Mouse (Mus musculus) liver, embryonic 16.5 days (tissue): ENCODE data around the gene Zfp266. TPM values are rescaled to one million over a fixed set of nuclear protein-coding genes. Genes with fewer than 3 reads are reported as not detected.

Experiments
- ATAC-seq: fragments of 200-750 bp; cut with Nextera tagmentation; 2 replicates; pipeline ENCODE4 v1.8.0; 2017; ENCODE audit warnings: low read depth, mild to moderate bottlenecking, moderate number of reproducible peaks, moderate library complexity
- H3K27ac ChIP-seq: fragments of 300-500 bp; sonication (generic); 2 replicates; pipeline ENCODE4 v1.5.1; 2014; ENCODE audit warnings: mild to moderate bottlenecking, low read length
- H3K27me3 ChIP-seq: fragments of 300-500 bp; sonication (generic); 2 replicates; pipeline ENCODE4 v1.6.1; 2014; ENCODE audit warnings: low read depth, low read length, mixed read lengths; ENCODE audit not compliant: control insufficient read depth, insufficient read depth
- H3K36me3 ChIP-seq: fragments of 300-500 bp; sonication (generic); 2 replicates; pipeline ENCODE4 v1.6.1; 2014; ENCODE audit warnings: mild to moderate bottlenecking; ENCODE audit not compliant: control insufficient read depth, insufficient read depth
- H3K4me1 ChIP-seq: fragments of 300-500 bp; sonication (generic); 2 replicates; pipeline ENCODE4 v1.6.1; 2014; ENCODE audit warnings: low read depth, low read length, mixed read lengths; ENCODE audit not compliant: control insufficient read depth
- H3K4me2 ChIP-seq: fragments of 300-500 bp; sonication (generic); 2 replicates; pipeline ENCODE4 v1.6.1; 2014; ENCODE audit warnings: low read depth, low read length, mixed read lengths
- H3K4me3 ChIP-seq: fragments of 300-500 bp; sonication (generic); 2 replicates; pipeline ENCODE4 v1.5.1; 2014; ENCODE audit warnings: low read depth, mild to moderate bottlenecking, low read length
- H3K9ac ChIP-seq: fragments of 300-500 bp; sonication (generic); 2 replicates; pipeline ENCODE4 v1.6.1; 2014; ENCODE audit warnings: low read depth, low read length
- H3K9me3 ChIP-seq: fragments of 300-500 bp; sonication (generic); replicated peaks from 2 replicates; pipeline ENCODE4 v1.6.1; 2016; ENCODE audit warnings: low read length; ENCODE audit not compliant: control insufficient read depth
- WGBS: fragments of 180-500 bp; shearing (Covaris S2); extraction: QIAGEN DNeasy Blood & Tissue Kit; methylation state at CpG from one replicate; pipeline ENCODE4 v1.1.7; 2014; ENCODE audit not compliant: insufficient replicate concordance; 5-methylcytosine and 5-hydroxymethylcytosine counted together
- polyA plus RNA-seq: library from polyadenylated mRNA; unstranded; fragments of >200 nt; fragmentation: Nextera tagmentation; extraction: Ambion mirVana; gene quantifications from 2 replicates; pipeline ENCODE4 v1.2.1, GENCODE M21; 2015

Gene Zfp266
- polyA plus RNA-seq, 1 experiment from 2014 or later = 12.0 TPM

DNA sequence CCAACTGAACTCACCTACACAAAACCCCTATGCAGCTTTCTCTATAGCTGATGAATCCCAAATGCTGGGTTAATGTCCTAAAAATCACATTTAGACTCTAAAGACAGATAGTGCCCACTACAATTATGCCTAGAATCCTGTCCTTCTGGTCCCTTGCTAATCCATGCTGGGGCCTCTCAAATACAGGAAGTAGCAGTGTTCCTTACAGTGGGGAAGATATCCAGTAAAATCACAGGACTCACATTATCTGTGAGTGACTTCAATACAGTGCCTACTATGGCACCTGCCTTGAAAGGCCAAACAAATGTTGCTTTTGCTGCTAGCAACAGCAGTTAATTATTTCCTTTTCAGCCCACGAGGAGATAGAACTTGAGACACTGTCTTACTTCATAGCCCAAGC is 10.9 kb downstream of the Zfp266 start:
- peaks cover 20% of the 10 kb centered on the region for H3K4me1 ChIP-seq
- peaks cover 2% of the 10 kb centered on the region for H3K36me3 ChIP-seq
- WGBS = 45% methylated on average over 1 of the region's 1 CpGs
- H3K27ac ChIP-seq = no peak overlapping the region
- no peaks in the 10 kb centered on the region for H3K9me3 ChIP-seq
- H3K4me2 ChIP-seq = no peak overlapping the region
- H3K27me3 ChIP-seq = no peaks in the 10 kb centered on the region
- H3K4me3 ChIP-seq = no peak overlapping the region
- ATAC-seq = no peak
- H3K9ac ChIP-seq = no peak overlapping the region

DNA sequence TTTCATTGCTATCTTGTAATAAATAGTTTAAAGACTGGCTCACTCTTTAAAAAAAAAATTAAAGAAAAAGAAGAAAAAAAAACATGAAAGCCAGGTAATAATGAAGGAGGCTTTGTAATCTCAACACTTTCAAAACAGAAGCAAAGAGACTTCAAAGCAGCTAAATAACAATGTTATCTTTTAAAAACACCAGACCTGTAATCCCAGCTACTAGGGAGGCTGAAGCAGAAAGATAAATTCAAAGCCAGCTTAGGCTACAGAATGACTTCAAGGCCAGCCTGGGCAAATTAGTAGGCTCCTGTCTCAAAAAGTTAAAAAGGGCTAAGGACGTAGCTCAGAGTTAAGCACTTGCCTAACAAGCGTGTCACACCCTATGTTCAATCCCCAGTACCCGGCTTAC is 11.5 kb downstream of the Zfp266 start:
- H3K27ac ChIP-seq = no peak overlapping the region
- 0 out of 2 replicates have a peak, but pooled peaks have one; percentile 13 for ATAC-seq
- peaks cover 7% of the 10 kb centered on the region for H3K36me3 ChIP-seq
- whole genome bisulfite sequencing = 39% methylated on average over 3 of the region's 3 CpGs
- no peaks in the 10 kb centered on the region for H3K9me3 ChIP-seq
- no peak overlapping the region for H3K9ac ChIP-seq
- peaks cover 20% of the 10 kb centered on the region for H3K4me1 ChIP-seq
- H3K4me2 ChIP-seq = no peak overlapping the region
- H3K27me3 ChIP-seq = no peaks in the 10 kb centered on the region
- no peak overlapping the region for H3K4me3 ChIP-seq

- H3K27ac ChIP-seq = no peak overlapping the region
- H3K27me3 ChIP-seq = no peaks in the 10 kb centered on the region
- 75% methylated on average over 5 of the region's 5 CpGs for WGBS
- peaks cover 1% of the 10 kb centered on the region for H3K4me1 ChIP-seq
- H3K9me3 ChIP-seq = no peaks in the 10 kb centered on the region
- ATAC-seq = no peak
- peaks cover 32% of the 10 kb centered on the region for H3K36me3 ChIP-seq
- H3K4me2 ChIP-seq = no peak overlapping the region
- no peak overlapping the region for H3K9ac ChIP-seq
- no peak overlapping the region for H3K4me3 ChIP-seq
These were observed 16.4 kb downstream of the Zfp266 start for GRCm38 (mm10) chr9:20504801-20505200.

- Histone ChIP-seq H3K9ac (peak overlapping the region; percentile 87), H3K4me2 (peak overlapping the region; percentile 83), H3K4me1 (peaks cover 7% of the 10 kb centered on the region), H3K27ac (peak overlapping the region; percentile 99), H3K4me3 (peak overlapping the region; percentile 85), H3K27me3 (no peaks in the 10 kb centered on the region), H3K9me3 (no peaks in the 10 kb centered on the region), H3K36me3 (peaks cover 7% of the 10 kb centered on the region)
- WGBS = 3% methylated on average over 9 of the region's 9 CpGs
- no peak for ATAC-seq
These were observed 27.9 kb downstream of the Zfp266 start for GRCm38 (mm10) chr9:20493281-20493680.

DNA sequence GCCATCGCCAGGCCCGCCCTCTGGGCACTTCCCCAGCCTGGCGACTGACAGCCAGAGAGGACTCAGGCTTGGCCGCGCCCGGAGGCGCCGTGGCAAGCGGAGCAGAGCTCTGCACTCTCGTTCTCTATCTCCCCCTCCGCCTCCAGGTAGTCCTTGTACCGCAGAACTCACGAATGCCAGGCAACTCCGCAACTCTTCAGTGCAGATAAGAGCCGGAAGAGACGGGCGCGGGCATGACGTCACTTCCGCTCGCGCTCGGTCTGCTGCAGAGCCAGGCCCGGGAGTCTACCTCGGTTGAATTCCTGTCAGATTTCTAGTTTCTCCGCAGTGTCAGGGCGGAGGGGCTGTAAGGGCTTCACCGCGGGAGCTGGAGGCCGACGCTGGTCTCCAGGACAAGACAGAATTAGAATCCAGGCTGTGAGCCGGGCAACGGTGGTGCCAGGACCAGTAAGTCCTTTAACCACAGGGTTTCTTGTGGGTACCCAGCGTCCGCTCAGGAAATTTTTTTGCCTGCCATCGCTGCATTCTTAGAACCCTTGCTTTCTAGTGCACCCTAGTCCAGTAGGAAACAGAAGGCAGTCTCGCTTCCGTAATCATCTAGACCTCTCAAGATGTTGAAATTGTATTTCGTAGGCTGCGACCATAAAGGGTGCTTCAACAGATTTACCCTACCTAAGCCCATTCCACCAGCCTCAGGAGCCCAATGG is 28.5 kb downstream of the Zfp266 start, which contains the start of gene Zfp426:
Gene Zfp426, minus strand, starts transcription at position 220 of the 707 bp plus-strand sequence.
- under 1% methylated on average over 40 of the region's 40 CpGs for WGBS
- H3K9ac ChIP-seq = peak within 1 kb of the TSS; percentile 87
- peaks cover 1% of the 10 kb centered on the region for H3K36me3 ChIP-seq
- H3K9me3 ChIP-seq = no peaks in the 10 kb centered on the region
- H3K27ac ChIP-seq = peak within 1 kb of the TSS; percentile 99
- H3K27me3 ChIP-seq = no peaks in the 10 kb centered on the region
- peak; percentile 97 for ATAC-seq
- peaks cover 7% of the 10 kb centered on the region for H3K4me1 ChIP-seq
- peak within 1 kb of the TSS; percentile 83 for H3K4me2 ChIP-seq
- H3K4me3 ChIP-seq = peak within 1 kb of the TSS; percentile 85

DNA sequence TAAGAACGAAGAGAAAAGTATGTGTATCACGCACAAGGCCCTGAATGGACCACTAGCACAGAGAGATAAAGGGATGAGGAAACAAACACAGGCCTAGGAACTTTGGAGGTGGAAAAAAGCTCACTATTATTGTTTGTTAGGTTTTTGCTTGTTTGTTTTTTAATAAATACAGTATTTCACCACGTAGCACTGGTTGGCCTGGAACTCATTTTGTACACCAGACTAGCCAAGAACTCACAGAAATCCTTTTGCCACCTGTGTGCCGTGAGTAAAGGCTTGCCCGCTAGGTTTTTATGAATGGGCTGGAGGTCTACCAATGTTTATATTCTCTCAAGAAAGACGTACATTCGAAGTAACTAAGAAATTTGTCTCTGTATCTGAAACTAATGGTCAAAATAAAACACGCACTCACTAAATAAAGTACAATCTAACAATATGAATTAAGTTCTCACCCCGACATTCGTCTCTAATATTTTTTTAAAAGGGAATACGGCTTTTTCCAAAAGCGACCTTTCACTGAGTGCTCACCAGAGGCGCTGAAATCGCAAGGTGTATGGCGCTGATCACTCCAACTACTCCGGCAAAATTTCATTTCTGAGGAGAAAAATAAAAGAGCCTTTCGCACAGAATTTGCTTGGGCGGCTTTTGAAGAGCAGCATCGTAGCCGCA is 29.2 kb downstream of the Zfp266 start:
- Histone ChIP-seq H3K9ac (peak overlapping the region; percentile 87), H3K36me3 (no peaks in the 10 kb centered on the region; the same call in 1 of the 2 replicates), H3K4me1 (peaks cover 7% of the 10 kb centered on the region), H3K4me2 (peak overlapping the region; percentile 83), H3K27me3 (no peaks in the 10 kb centered on the region), H3K9me3 (no peaks in the 10 kb centered on the region), H3K4me3 (peak overlapping the region; percentile 85), H3K27ac (peak overlapping the region; percentile 99)
- 5% methylated on average over 20 of the region's 20 CpGs for WGBS
- no peak for ATAC-seq

DNA sequence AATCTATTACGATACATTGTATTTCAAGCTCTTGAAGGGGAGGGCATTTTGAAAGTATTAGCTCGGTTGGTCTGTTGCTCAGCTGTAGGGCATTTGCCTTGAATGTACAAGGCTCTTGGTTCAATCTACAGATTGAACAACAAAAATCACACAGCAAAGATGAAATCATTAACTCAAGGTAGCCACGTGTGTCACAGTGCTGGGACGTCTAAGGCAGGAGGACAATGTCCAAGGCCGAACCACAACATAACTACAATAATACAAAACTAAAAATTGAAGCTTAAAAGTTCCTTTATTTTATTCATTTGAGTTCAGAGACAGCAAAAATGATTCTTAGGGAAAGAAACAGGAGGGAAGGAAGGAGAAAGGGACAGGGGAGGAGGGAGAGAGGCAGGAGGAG is 31.7 kb downstream of the Zfp266 start:
- no peak overlapping the region; the same call in 1 of the 2 replicates for H3K4me2 ChIP-seq
- H3K9me3 ChIP-seq = no peaks in the 10 kb centered on the region
- WGBS = 70% methylated on average over 5 of the region's 5 CpGs
- no peaks in the 10 kb centered on the region for H3K27me3 ChIP-seq
- H3K36me3 ChIP-seq = no peaks in the 10 kb centered on the region; the same call in 1 of the 2 replicates
- no peak overlapping the region for H3K4me3 ChIP-seq
- H3K4me1 ChIP-seq = peaks cover 7% of the 10 kb centered on the region
- H3K9ac ChIP-seq = no peak overlapping the region
- H3K27ac ChIP-seq = no peak overlapping the region
- no peak for ATAC-seq

- H3K4me2 ChIP-seq = no peak overlapping the region
- no peak overlapping the region for H3K9ac ChIP-seq
- peaks cover 4% of the 10 kb centered on the region; the same call in 1 of the 2 replicates for H3K36me3 ChIP-seq
- H3K4me3 ChIP-seq = no peak overlapping the region
- H3K27ac ChIP-seq = no peak overlapping the region
- no peaks in the 10 kb centered on the region for H3K9me3 ChIP-seq
- H3K27me3 ChIP-seq = no peaks in the 10 kb centered on the region
- H3K4me1 ChIP-seq = no peaks in the 10 kb centered on the region
- ATAC-seq = no peak
- WGBS = 84% methylated on average over 5 of the region's 5 CpGs
These were observed 41.8 kb downstream of the Zfp266 start for GRCm38 (mm10) chr9:20479396-20479795.

DNA sequence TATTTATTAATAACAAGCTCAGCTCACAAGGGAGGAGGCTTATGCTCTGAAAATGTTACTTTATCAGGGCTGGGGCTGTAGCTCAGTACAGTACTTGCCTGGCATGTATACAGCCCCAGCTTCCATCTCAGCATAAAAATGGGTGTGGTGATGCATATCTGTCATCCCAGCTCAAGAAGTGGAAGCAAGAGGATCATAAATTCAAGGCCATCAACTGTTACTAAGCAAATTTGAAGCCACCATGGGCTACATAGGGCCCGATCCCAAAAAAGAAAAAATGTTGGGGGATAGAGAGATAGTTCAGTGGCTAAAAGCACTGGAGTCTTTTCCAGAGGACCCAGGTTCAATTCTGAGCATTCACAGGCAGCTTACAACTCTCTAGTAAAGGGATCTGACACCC is 44.6 kb downstream of the Zfp266 start:
- Histone ChIP-seq H3K27me3 (no peaks in the 10 kb centered on the region), H3K4me3 (no peak overlapping the region), H3K9ac (no peak overlapping the region), H3K4me1 (no peaks in the 10 kb centered on the region), H3K36me3 (peaks cover 23% of the 10 kb centered on the region), H3K9me3 (no peaks in the 10 kb centered on the region), H3K4me2 (no peak overlapping the region), H3K27ac (no peak overlapping the region)
- no peak for ATAC-seq
- WGBS = 69% methylated on average over 1 of the region's 1 CpGs
